Mouse (Mus musculus): ENCODE measurements around the gene Sap18b.

DNA sequence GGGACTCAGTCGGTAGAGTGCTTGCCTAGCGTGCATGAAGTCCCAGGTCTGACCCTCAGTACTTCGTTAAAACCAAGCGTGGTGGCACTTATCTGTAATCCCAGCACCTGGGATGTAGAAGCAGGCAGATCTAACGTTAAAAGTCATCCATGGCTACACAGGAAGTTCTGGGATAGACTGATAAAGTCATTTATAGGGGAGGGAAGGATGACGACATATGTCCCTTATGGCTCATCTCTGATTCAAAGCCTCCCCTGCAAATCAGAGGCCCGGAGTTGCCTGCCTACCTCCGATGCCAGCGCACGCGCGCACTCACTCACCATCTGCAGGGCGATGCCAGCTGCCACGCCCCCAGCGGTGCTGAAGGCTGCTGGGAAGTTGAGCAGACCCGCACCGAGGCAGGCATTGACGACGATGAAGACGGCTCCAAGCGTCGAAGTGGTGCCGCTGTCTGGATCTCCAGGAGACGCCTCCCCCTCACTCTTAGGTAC is 23.0 kb downstream of the Sap18b start:
- TF ChIP-seq CTCF (IDR thresholded peaks at IDR 0.05) (no peak), POLR2A (IDR thresholded peaks at IDR 0.05; ENCODE audit: insufficient read depth, low read depth, low read length) (no peak)

Measured in heart, adult 2 months (tissue).